Mouse (Mus musculus): Measurements from ENCODE around the gene Actrt1. TPM values are rescaled to one million over a fixed set of nuclear protein-coding genes. Genes with fewer than 3 reads are reported as not detected.

Actrt1 gene
- polyA plus RNA-seq (2015; fragmentation: Nextera tagmentation; extraction: Ambion mirVana) = not detected in 2 replicates

DNA sequence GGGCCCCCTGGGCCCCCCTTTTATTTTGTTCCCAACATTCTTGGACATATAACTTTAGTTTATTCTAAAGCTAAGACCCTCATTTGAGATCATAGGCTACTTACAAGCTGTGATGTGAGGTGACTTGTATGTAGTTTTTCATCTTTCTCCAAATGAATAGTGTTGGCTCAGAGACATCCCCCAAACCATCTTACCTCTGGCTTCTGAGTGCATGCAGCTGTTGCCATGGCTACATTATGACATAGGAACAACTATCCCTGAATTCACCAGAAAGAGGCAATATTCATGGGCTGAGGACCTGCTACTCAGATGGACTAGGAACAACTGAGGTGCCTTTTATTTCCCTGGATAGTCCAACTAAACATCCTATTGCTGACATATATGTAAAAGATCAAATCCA lies at the start of gene Actrt1:
Gene Actrt1 (plus strand): TSS at position 301 of the 400 bp plus-strand sequence.
- Histone ChIP-seq H3K9me3 (replicated peaks; ENCODE audit: control insufficient read depth, low read length, poor library complexity, severe bottlenecking) (no peaks in the 10 kb centered on the region), H3K36me3 (ENCODE audit: control insufficient read depth, insufficient read depth, low read length) (no peaks in the 10 kb centered on the region), H3K27ac (ENCODE audit: low read length) (no peak within 1 kb of the TSS), H3K4me1 (ENCODE audit: control insufficient read depth, insufficient read depth, low read length) (no peaks in the 10 kb centered on the region), H3K9ac (ENCODE audit: low read depth, low read length) (no peak within 1 kb of the TSS), H3K4me2 (ENCODE audit: low read length) (no peak within 1 kb of the TSS), H3K27me3 (ENCODE audit: control insufficient read depth, insufficient read depth, low read depth, low read length) (no peaks in the 10 kb centered on the region), H3K4me3 (ENCODE audit: low read depth, low read length) (no peak within 1 kb of the TSS)
- no peak for ATAC-seq

DNA sequence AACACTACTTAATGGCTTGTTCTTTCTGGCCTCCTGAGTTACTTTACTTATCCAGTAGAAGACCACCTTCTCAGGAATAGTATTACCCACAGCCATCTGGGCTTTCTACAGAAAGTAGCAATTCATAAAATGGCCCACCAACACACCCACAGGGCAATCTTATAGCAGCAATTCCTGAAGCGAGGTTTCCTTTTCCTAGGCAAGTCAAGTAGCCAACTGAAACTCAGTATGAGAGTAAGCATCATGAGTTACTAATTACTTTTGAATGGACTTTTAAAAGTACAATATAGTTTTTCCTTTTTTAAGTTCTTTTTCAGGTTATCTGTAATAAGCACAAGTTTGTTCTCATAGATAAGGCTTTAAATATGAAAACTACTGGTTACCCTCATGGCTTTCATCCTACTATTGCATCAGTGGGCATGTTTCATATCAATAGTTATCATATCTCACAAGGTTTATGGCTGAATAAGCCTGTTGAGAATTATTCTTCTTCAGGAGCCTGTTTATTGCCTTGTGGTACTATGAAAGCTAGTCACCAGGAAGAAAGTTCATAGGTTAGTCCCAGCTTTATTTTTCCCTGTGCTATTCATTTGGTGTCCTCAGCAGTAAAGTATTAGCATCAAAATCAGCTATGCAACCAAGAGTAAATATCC lies 2.8 kb downstream of the Actrt1 start:
- no peak overlapping the region for H3K27ac ChIP-seq (ENCODE audit: low read length)
- H3K36me3 ChIP-seq (ENCODE audit: control insufficient read depth, insufficient read depth, low read length) = no peaks in the 10 kb centered on the region
- ATAC-seq = no peak
- no peaks in the 10 kb centered on the region for H3K9me3 ChIP-seq (replicated peaks; ENCODE audit: control insufficient read depth, low read length, poor library complexity, severe bottlenecking)
- H3K4me3 ChIP-seq (ENCODE audit: low read depth, low read length) = no peak overlapping the region
- H3K4me2 ChIP-seq (ENCODE audit: low read length) = no peak overlapping the region
- no peaks in the 10 kb centered on the region for H3K27me3 ChIP-seq (ENCODE audit: control insufficient read depth, insufficient read depth, low read depth, low read length)
- 74% methylated on average over 1 of the region's 1 CpGs for WGBS
- no peak overlapping the region for H3K9ac ChIP-seq (ENCODE audit: low read depth, low read length)
- H3K4me1 ChIP-seq (ENCODE audit: control insufficient read depth, insufficient read depth, low read length) = no peaks in the 10 kb centered on the region

Data from midbrain, embryonic 16.5 days (tissue).